Mouse (Mus musculus) CH12.LX (cell line): Measurements from ENCODE around the gene Keap1. TPM values are rescaled to one million over a fixed set of nuclear protein-coding genes. Genes with fewer than 3 reads are reported as not detected.

Source experiments
- DNase-seq: peaks from one replicate; pipeline ENCODE4 v3.0.0-alpha.2; 2013; ENCODE audit errors: extremely low read depth
- H3K27ac ChIP-seq: 2 replicates; pipeline ENCODE4 v1.5.1; 2012; ENCODE audit warnings: low read depth, mild to moderate bottlenecking, control low read depth, moderate library complexity; ENCODE audit not compliant: insufficient read depth
- H3K27me3 ChIP-seq: replicated peaks from 2 replicates; pipeline ENCODE3; 2012; ENCODE audit warnings: inconsistent platforms
- H3K36me3 ChIP-seq, 2 experiments: replicated peaks in 1 of 2; 2 replicates each; pipeline versions ENCODE3 to v1.6.1; 2012; ENCODE audit warnings: inconsistent platforms in 1 of 2, low read length in 1 of 2, mild to moderate bottlenecking in 1 of 2, mixed read lengths in 1 of 2, moderate library complexity in 1 of 2; ENCODE audit not compliant: control insufficient read depth in 1 of 2, insufficient read depth in 1 of 2
- H3K4me1 ChIP-seq, 2 experiments: 2 replicates each; pipeline ENCODE4 v1.6.1; 2012; ENCODE audit warnings: inconsistent platforms in 1 of 2, moderate library complexity in 1 of 2; ENCODE audit not compliant: insufficient read depth in 2 of 2, control insufficient read depth in 1 of 2
- H3K4me2 ChIP-seq: 2 replicates; pipeline ENCODE4 v1.6.1; 2012; ENCODE audit warnings: low read depth, mild to moderate bottlenecking, control low read depth; ENCODE audit not compliant: poor library complexity, insufficient read depth, severe bottlenecking
- H3K4me3 ChIP-seq, 3 experiments: fragments of 150-350 bp in 1 of 3; sonication (generic) in 1 of 3; replicated peaks in 1 of 3; 2 replicates each; pipeline versions ENCODE3 to v1.5.1; 2011 to 2012; ENCODE audit warnings: low read depth in 2 of 3, low read length in 2 of 3, mild to moderate bottlenecking in 2 of 3, moderate library complexity in 2 of 3, control low read depth in 1 of 3, improper control_type of control experiment in 1 of 3, inconsistent platforms in 1 of 3, mixed read lengths in 1 of 3; ENCODE audit not compliant: poor library complexity in 1 of 3
- H3K79me2 ChIP-seq: replicated peaks from 2 replicates; pipeline ENCODE4 v1.6.1; 2012; ENCODE audit warnings: mild to moderate bottlenecking, moderate library complexity; ENCODE audit not compliant: control insufficient read depth, poor library complexity, insufficient read depth, severe bottlenecking; ENCODE audit errors: extremely low read depth
- H3K9ac ChIP-seq: 2 replicates; pipeline ENCODE4 v1.6.1; 2012; ENCODE audit warnings: low read depth, mild to moderate bottlenecking, control low read depth, moderate library complexity; ENCODE audit not compliant: insufficient read depth
- H3K9me3 ChIP-seq: replicated peaks from 2 replicates; pipeline ENCODE3; 2012; ENCODE audit warnings: low read length, inconsistent platforms, mixed read lengths
- CHD1 ChIP-seq: IDR thresholded peaks from 2 replicates; pipeline ENCODE4 v1.6.1; 2012; ENCODE audit warnings: low read depth, low read length, improper control_type of control experiment, inconsistent platforms
- IRF4 ChIP-seq: IDR thresholded peaks from 2 replicates; pipeline ENCODE4 v1.6.1; 2014; ENCODE audit warnings: low read depth, mild to moderate bottlenecking, inconsistent platforms, low read length, improper control_type of control experiment
- JUN ChIP-seq: IDR thresholded peaks from 2 replicates; pipeline ENCODE4 v1.6.1; 2011; ENCODE audit warnings: low read depth, mild to moderate bottlenecking, low read length, improper control_type of control experiment, moderate library complexity; ENCODE audit not compliant: insufficient read depth
- MXI1 ChIP-seq: IDR thresholded peaks from 2 replicates; pipeline ENCODE4 v1.6.1; 2011; ENCODE audit warnings: mild to moderate bottlenecking, low read depth, low read length, improper control_type of control experiment
- POLR2AphosphoS2 ChIP-seq: IDR thresholded peaks from 2 replicates; pipeline ENCODE4 v1.6.1; 2011; ENCODE audit warnings: low read depth, low read length, improper control_type of control experiment
- TCF12 ChIP-seq: IDR thresholded peaks from 2 replicates; pipeline ENCODE4 v1.6.1; 2014; ENCODE audit warnings: low read depth, mild to moderate bottlenecking, inconsistent platforms, low read length, improper control_type of control experiment
- UBTF ChIP-seq: IDR thresholded peaks from 2 replicates; pipeline ENCODE4 v1.6.1; 2012; ENCODE audit warnings: low read depth, mild to moderate bottlenecking, inconsistent platforms, low read length, improper control_type of control experiment, moderate library complexity
- ZMIZ1 ChIP-seq: IDR thresholded peaks from 2 replicates; pipeline ENCODE4 v1.6.1; 2012; ENCODE audit warnings: low read depth, mild to moderate bottlenecking, inconsistent platforms, low read length, improper control_type of control experiment
- dilution Hi-C: fragments of 300-500 bp; cut with MboI; formaldehyde crosslinking; loops from 2 replicates; pipeline ENCODE4 v1.14.3; 2020; ENCODE audit warnings: low sequenced_read_pairs; ENCODE audit not compliant: extremely low pct_unique_long_range_greater_than_20kb, extremely low pct_ligation_motif_present
- in situ Hi-C: fragments of 300-500 bp; cut with MboI; formaldehyde crosslinking; loops from 3 replicates; pipeline ENCODE4 v1.14.3; 2019; ENCODE audit warnings: low sequenced_read_pairs, low pct_ligation_motif_present, low pct_unique_long_range_greater_than_20kb, mixed read lengths
- polyA plus RNA-seq: library from polyadenylated mRNA; unstranded; fragments of >175 nt; gene quantifications from 2 replicates; pipeline ENCODE4 v1.2.1, GENCODE M21; 2012; ENCODE audit warnings: low read depth; ENCODE audit not compliant: insufficient read length
- total RNA-seq, 2 experiments: library from RNA; depleted of rRNA; stranded (reverse); fragments of 300-350 nt in 1 of 2; fragments of >200 nt in 1 of 2; gene quantifications; 2 replicates each; pipeline ENCODE4 v1.2.3; 2012 to 2014

The Keap1 gene
- total and polyA plus RNA-seq, 3 experiments, result 18.4 to 41.7 (median 31.2) TPM

GRCm38 (mm10) chr9:21273520-21274228, 34.5 kb upstream of the Keap1 start:
- Histone ChIP-seq H3K9me3 (no peaks in the 10 kb centered on the region), H3K4me2 (no peak overlapping the region), H3K36me3 (peaks cover 87 to 97% of the 10 kb centered on the region in 2 experiments), H3K27ac (no peak overlapping the region), H3K4me1 (no peaks in the 10 kb centered on the region), H3K79me2 (0 out of 2 replicates have a peak, but pooled peaks cover 3% of the 10 kb centered on the region), H3K4me3 (no peak overlapping the region), H3K9ac (no peak overlapping the region), H3K27me3 (no peaks in the 10 kb centered on the region)
- in situ Hi-C loops (no loop called here), dilution Hi-C loops (no loop called here)
- TF ChIP-seq CHD1, result no peak
- TF ChIP-seq POLR2AphosphoS2, result 0 out of 2 replicates have a peak, but pooled peaks have one; percentile 15
- peak; percentile 45; the same call in 1 of the 2 replicates for TF ChIP-seq ZMIZ1
- no peak for DNase-seq

- Histone ChIP-seq H3K36me3 (peaks cover 88 to 98% of the 10 kb centered on the region in 2 experiments), H3K27ac (no peak overlapping the region), H3K4me2 (no peak overlapping the region), H3K27me3 (no peaks in the 10 kb centered on the region), H3K9ac (no peak overlapping the region), H3K9me3 (no peaks in the 10 kb centered on the region), H3K4me3 (no peak overlapping the region), H3K79me2 (0 out of 2 replicates have a peak, but pooled peaks cover 3% of the 10 kb centered on the region)
- in situ Hi-C loops (no loop called here), dilution Hi-C loops (no loop called here)
- no peak for DNase-seq
- no peak for TF ChIP-seq IRF4
- TF ChIP-seq UBTF, result no peak
- TF ChIP-seq POLR2AphosphoS2, result 0 out of 2 replicates have a peak, but pooled peaks have one; percentile 9
- TF ChIP-seq, all 38 proteins: peak for 1
- H3K4me1 ChIP-seq, result no peaks in the 10 kb centered on the region
These were observed 33.9 kb upstream of the Keap1 start for GRCm38 (mm10) chr9:21273094-21273493.

GRCm38 (mm10) chr9:21272391-21272790, 33.2 kb upstream of the Keap1 start:
- no peak overlapping the region for H3K4me2 ChIP-seq
- H3K36me3 ChIP-seq, result peaks cover 83 to 95% of the 10 kb centered on the region in 2 experiments
- no peaks in the 10 kb centered on the region for H3K79me2 ChIP-seq
- H3K4me3 ChIP-seq, result no peak overlapping the region
- no peaks in the 10 kb centered on the region for H3K27me3 ChIP-seq
- H3K27ac ChIP-seq, result no peak overlapping the region
- H3K9ac ChIP-seq, result no peak overlapping the region
- H3K4me1 ChIP-seq, result no peaks in the 10 kb centered on the region
- in situ Hi-C loops, result no loop called here
- DNase-seq, result no peak
- dilution Hi-C loops, result no loop called here
- no peaks in the 10 kb centered on the region for H3K9me3 ChIP-seq
- TF ChIP-seq CHD1 (no peak), TCF12 (no peak), JUN (no peak), MXI1 (no peak)
